Mouse (Mus musculus): ENCODE results near the gene Fxyd1. TPM values are rescaled to one million over a fixed set of nuclear protein-coding genes. Genes with fewer than 3 reads are reported as not detected.

The Fxyd1 gene
- polyA plus RNA-seq, 1 experiment from 2014 or later, result 80.1 TPM

DNA sequence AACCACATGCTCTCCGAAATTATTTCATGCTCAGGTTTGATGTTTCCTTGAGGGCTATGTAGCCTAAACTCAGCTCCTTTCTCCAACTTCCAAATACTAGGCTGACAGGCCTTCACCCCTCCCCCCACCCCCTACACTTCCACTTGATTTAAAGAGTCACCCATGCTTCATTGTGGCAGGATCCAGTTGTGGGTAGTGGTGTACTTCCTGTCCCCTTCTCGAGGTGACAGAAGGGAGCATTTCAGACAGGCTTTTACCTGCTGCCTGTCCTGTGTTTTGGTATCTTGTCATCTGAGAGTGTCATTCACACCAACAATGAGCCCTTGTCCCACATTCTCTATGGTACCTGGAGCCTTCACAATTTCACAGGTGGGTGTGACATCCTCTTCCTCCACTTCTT is 30.3 kb upstream of the Fxyd1 start:
- Histone ChIP-seq H3K4me3 (replicated peaks) (no peak overlapping the region), H3K36me3 (no peaks in the 10 kb centered on the region), H3K9ac (no peak overlapping the region), H3K9me3 (no peaks in the 10 kb centered on the region), H3K4me2 (replicated peaks) (no peak overlapping the region), H3K27ac (no peak overlapping the region), H3K27me3 (replicated peaks) (no peaks in the 10 kb centered on the region), H3K4me1 (replicated peaks) (peaks cover 11% of the 10 kb centered on the region; the same call in 1 of the 2 replicates)
- ATAC-seq, result no peak
- 51% methylated on average over 2 of the region's 2 CpGs for WGBS

DNA sequence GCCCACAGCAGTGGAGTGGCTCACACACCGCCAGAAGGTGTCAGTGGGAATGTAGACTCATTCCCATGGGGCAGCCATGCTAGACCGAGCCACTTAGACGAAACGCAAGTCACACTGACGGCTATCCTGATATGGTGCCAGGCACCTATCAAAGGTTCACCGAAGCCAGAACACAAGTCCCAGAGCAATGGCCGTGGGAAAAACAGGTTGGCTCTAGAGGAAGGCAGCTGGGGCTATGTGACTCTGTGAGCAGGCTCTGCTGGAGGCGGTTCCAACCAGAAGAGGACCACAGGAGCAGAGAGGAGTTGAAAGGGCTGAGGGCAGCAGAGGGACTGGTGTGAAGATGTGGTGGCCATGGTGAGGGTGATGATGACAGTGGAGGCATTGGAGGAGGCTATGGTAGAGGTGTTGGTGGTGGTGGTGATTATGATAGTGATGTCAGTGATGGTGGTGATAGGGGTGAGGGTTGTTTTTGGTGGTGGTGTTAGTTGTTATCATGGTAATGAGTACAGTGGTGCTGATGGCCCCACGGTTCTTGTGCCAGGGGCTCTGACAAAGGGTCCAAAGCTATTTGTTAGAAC is 29.3 kb upstream of the Fxyd1 start:
- WGBS, result 89% methylated on average over 9 of the region's 9 CpGs
- no peak overlapping the region for H3K9ac ChIP-seq

GRCm38 (mm10) chr7:31085171-31085570 is 28.2 kb upstream of the Fxyd1 start:
- ATAC-seq, result peak; percentile 63
- Histone ChIP-seq H3K27me3 (replicated peaks) (no peaks in the 10 kb centered on the region), H3K4me3 (replicated peaks) (no peak overlapping the region), H3K27ac (no peak overlapping the region), H3K4me1 (replicated peaks) (peaks cover 11% of the 10 kb centered on the region; the same call in 1 of the 2 replicates), H3K9me3 (no peaks in the 10 kb centered on the region), H3K4me2 (replicated peaks) (no peak overlapping the region), H3K9ac (no peak overlapping the region), H3K36me3 (no peaks in the 10 kb centered on the region)
- 49% methylated on average over 3 of the region's 3 CpGs for WGBS

More for the DNA sequence above, 29.3 kb upstream of the Fxyd1 start:
- no peak overlapping the region for H3K27ac ChIP-seq
- H3K36me3 ChIP-seq, result no peaks in the 10 kb centered on the region
- H3K4me2 ChIP-seq (replicated peaks), result no peak overlapping the region
- H3K9me3 ChIP-seq, result no peaks in the 10 kb centered on the region
- H3K27me3 ChIP-seq (replicated peaks), result no peaks in the 10 kb centered on the region
- H3K4me1 ChIP-seq (replicated peaks), result peaks cover 11% of the 10 kb centered on the region; the same call in 1 of the 2 replicates
- no peak overlapping the region for H3K4me3 ChIP-seq (replicated peaks)
- ATAC-seq, result no peak

- no peaks in the 10 kb centered on the region for H3K9me3 ChIP-seq
- 42% methylated on average over 9 of the region's 9 CpGs for WGBS
- no peaks in the 10 kb centered on the region for H3K27me3 ChIP-seq (replicated peaks)
- ATAC-seq, result no peak
- no peak overlapping the region for H3K9ac ChIP-seq
- H3K27ac ChIP-seq, result 0 out of 2 replicates have a peak overlapping the region, but pooled peaks have one; percentile 13
- no peak overlapping the region for H3K4me3 ChIP-seq (replicated peaks)
- no peaks in the 10 kb centered on the region for H3K36me3 ChIP-seq
- no peak overlapping the region for H3K4me2 ChIP-seq (replicated peaks)
- peaks cover 11% of the 10 kb centered on the region; the same call in 1 of the 2 replicates for H3K4me1 ChIP-seq (replicated peaks)
Measured at GRCm38 (mm10) chr7:31084140-31084539, 27.1 kb upstream of the Fxyd1 start.

- WGBS, result 70% methylated on average over 14 of the region's 14 CpGs
- no peak overlapping the region for H3K27ac ChIP-seq
- no peaks in the 10 kb centered on the region for H3K9me3 ChIP-seq
- H3K4me3 ChIP-seq (replicated peaks), result no peak overlapping the region
- no peak overlapping the region for H3K9ac ChIP-seq
- H3K4me1 ChIP-seq (replicated peaks), result peaks cover 11% of the 10 kb centered on the region; the same call in 1 of the 2 replicates
- H3K36me3 ChIP-seq, result no peaks in the 10 kb centered on the region
- no peak; the same call in 1 of the 2 replicates for ATAC-seq
- H3K27me3 ChIP-seq (replicated peaks), result no peaks in the 10 kb centered on the region
- no peak overlapping the region for H3K4me2 ChIP-seq (replicated peaks)
Measured at GRCm38 (mm10) chr7:31082831-31083588, 26.0 kb upstream of the Fxyd1 start.

DNA sequence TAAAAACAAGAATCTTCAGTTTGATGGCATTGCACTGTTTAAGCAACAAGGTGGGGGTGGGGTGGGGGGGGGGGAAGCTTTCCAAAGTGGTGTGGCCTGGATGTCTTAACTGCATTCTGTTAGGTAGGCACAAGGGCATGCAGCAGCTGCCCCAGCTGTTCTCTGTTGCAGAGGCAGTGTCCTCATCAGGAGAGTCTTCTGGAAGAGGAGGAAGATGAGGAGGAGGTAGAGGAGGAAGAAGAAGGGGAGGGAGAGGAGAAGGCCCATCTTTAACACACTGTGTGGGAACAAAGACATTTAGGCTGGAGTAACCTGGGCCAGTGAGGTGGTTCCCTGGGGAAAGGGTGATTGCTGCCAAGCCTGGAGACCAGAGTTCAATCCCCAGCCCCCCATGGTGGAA is 25.1 kb upstream of the Fxyd1 start:
- Histone ChIP-seq H3K4me2 (replicated peaks) (no peak overlapping the region), H3K4me3 (replicated peaks) (no peak overlapping the region), H3K9ac (no peak overlapping the region), H3K4me1 (replicated peaks) (peaks cover 11% of the 10 kb centered on the region; the same call in 1 of the 2 replicates), H3K27me3 (replicated peaks) (no peaks in the 10 kb centered on the region), H3K9me3 (no peaks in the 10 kb centered on the region), H3K27ac (no peak overlapping the region), H3K36me3 (no peaks in the 10 kb centered on the region)
- ATAC-seq, result no peak

DNA sequence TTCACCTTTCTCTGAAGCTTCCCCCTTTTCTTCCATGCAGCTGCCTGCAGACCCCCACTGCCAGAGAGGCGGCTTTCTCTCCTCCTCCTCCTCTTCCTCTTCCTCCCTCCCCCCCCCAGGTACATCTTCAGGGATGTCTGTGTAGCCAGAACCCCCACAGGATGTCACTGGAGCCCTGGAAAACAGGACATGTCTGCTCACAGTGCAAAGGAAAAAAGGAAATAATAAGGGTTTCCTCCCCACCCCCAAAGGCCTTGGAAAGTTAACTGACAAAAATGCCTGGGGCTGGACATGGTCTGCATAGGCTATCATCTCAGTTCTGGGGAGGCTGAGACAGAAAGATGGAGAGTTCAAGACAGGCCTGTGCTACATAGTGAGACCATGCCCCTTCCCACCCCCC is 24.1 kb upstream of the Fxyd1 start:
- Histone ChIP-seq H3K27me3 (replicated peaks) (no peaks in the 10 kb centered on the region), H3K4me2 (replicated peaks) (no peak overlapping the region), H3K4me1 (replicated peaks) (peaks cover 11% of the 10 kb centered on the region; the same call in 1 of the 2 replicates), H3K9me3 (no peaks in the 10 kb centered on the region), H3K4me3 (replicated peaks) (no peak overlapping the region), H3K27ac (no peak overlapping the region), H3K36me3 (no peaks in the 10 kb centered on the region), H3K9ac (no peak overlapping the region)
- 45% methylated on average over 1 of the region's 1 CpGs for WGBS
- no peak for ATAC-seq

- Histone ChIP-seq H3K27me3 (replicated peaks) (no peaks in the 10 kb centered on the region), H3K9ac (no peak overlapping the region), H3K36me3 (no peaks in the 10 kb centered on the region), H3K4me1 (replicated peaks) (peaks cover 16% of the 10 kb centered on the region; the same call in 1 of the 2 replicates), H3K9me3 (no peaks in the 10 kb centered on the region), H3K27ac (no peak overlapping the region), H3K4me3 (replicated peaks) (no peak overlapping the region), H3K4me2 (replicated peaks) (no peak overlapping the region)
- no peak for ATAC-seq
- 67% methylated on average over 3 of the region's 3 CpGs for WGBS
Measured at GRCm38 (mm10) chr7:31080611-31081010, 23.6 kb upstream of the Fxyd1 start.

- Histone ChIP-seq H3K4me2 (replicated peaks) (no peak overlapping the region), H3K9me3 (no peaks in the 10 kb centered on the region), H3K4me1 (replicated peaks) (peaks cover 9% of the 10 kb centered on the region; the same call in 1 of the 2 replicates), H3K9ac (no peak overlapping the region), H3K36me3 (no peaks in the 10 kb centered on the region), H3K27ac (no peak overlapping the region), H3K27me3 (replicated peaks) (no peaks in the 10 kb centered on the region), H3K4me3 (replicated peaks) (no peak overlapping the region)
- ATAC-seq, result no peak
- 83% methylated on average over 8 of the region's 8 CpGs for WGBS
Measured at GRCm38 (mm10) chr7:31079670-31080069, 22.7 kb upstream of the Fxyd1 start.

DNA sequence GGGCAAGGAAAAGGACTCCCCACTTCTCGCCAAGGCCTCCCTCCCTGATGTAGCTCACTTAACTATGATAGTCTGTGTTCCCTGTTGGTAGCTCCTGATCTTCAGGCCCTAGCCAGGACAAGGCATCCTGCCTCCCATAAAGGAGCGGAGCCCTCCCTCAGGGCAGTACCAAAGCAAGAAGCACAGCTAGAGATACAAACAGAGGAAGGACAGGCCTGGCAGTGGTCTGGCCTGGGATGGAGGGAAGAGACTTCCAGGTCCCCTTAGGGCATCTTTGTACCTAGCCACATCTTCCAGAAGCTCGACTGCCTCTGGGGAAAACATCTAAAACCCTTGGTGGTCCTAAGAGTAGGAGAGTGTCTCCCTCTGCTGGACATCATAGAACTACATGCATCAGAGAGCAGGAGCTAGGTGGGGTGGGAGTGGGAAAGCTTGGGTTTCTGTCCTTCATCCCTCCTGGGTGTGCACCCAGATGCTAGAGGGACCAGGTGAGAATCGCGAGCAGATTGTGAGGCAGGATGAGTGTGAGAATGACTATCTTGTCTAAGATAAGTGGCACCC is 21.0 kb upstream of the Fxyd1 start:
- Histone ChIP-seq H3K4me1 (replicated peaks) (peaks cover 14% of the 10 kb centered on the region), H3K9ac (no peak overlapping the region), H3K27me3 (replicated peaks) (no peaks in the 10 kb centered on the region), H3K9me3 (no peaks in the 10 kb centered on the region), H3K27ac (peak overlapping the region; percentile 41; the same call in 1 of the 2 replicates), H3K4me3 (replicated peaks) (no peak overlapping the region), H3K36me3 (no peaks in the 10 kb centered on the region), H3K4me2 (replicated peaks) (no peak overlapping the region)
- 0 out of 2 replicates have a peak, but pooled peaks have one; percentile 17 for ATAC-seq
- 41% methylated on average over 5 of the region's 5 CpGs for WGBS

- 66% methylated on average over 6 of the region's 6 CpGs for WGBS
- peak; percentile 10; the same call in 1 of the 2 replicates for ATAC-seq
- Histone ChIP-seq H3K4me3 (replicated peaks) (no peak overlapping the region), H3K4me2 (replicated peaks) (no peak overlapping the region), H3K4me1 (replicated peaks) (peaks cover 19% of the 10 kb centered on the region), H3K27me3 (replicated peaks) (no peaks in the 10 kb centered on the region), H3K36me3 (no peaks in the 10 kb centered on the region), H3K9ac (no peak overlapping the region), H3K27ac (peak overlapping the region; percentile 41; the same call in 1 of the 2 replicates), H3K9me3 (no peaks in the 10 kb centered on the region)
Measured at GRCm38 (mm10) chr7:31077470-31077869, 20.5 kb upstream of the Fxyd1 start.

- no peaks in the 10 kb centered on the region for H3K9me3 ChIP-seq
- no peak within 1 kb of the TSS for H3K27ac ChIP-seq
- peak; percentile 69 for ATAC-seq
- H3K4me2 ChIP-seq (replicated peaks), result peak within 1 kb of the TSS; percentile 39
- H3K4me1 ChIP-seq (replicated peaks), result peaks cover 24% of the 10 kb centered on the region
- H3K27me3 ChIP-seq (replicated peaks), result no peaks in the 10 kb centered on the region
- WGBS, result 30% methylated on average over 5 of the region's 5 CpGs
- no peaks in the 10 kb centered on the region for H3K36me3 ChIP-seq
- no peak within 1 kb of the TSS for H3K9ac ChIP-seq
- peak within 1 kb of the TSS; percentile 13; the same call in 1 of the 2 replicates for H3K4me3 ChIP-seq (replicated peaks)
Measured at GRCm38 (mm10) chr7:31076492-31076891, 19.5 kb upstream of the Fxyd1 start, which contains the start of gene Fxyd3. Gene Fxyd3 (minus strand): TSS chr7:31076704.
